Mouse (Mus musculus): ENCODE results near the gene Ubash3a.

DNA sequence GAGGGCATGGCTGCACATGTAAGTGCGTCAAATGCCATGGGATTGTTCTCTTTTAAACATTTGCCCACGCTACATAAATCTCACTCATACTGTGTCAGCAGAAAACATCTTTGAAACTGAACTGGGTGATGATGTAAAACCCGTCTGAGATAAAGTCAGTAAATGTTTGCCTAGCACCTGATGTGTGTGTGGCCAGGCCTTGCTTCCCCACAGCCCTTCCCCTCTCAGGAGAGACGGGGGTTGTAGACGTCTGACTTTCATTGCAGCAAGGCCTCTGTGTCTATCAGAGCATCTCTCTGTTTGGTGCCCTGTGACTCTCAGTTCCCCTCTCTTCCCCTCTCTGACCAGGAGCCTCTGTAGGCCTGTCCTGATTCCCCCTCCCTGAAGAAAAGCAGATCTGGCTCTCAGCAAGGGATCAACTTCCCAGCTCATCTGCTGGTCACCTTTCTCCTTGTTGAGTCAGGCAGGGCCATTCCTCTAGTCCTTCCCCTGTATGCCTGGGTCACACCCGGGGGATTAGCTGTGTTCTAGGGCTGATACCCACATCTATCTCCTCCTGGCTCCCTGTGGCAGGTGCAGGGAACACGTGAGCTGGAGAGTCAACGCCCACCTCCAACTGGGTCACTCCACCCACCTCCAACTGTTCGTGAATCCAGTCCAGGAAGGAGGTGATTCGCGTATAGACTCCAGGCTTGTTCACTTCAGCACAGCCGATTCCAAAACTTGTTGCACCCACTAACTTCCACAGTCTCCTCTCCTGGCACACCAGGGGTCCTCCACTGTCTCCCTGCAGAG is 24.3 kb upstream of the Ubash3a start:
- TF ChIP-seq CTCF (IDR thresholded peaks at IDR 0.05) = no peak
- TF ChIP-seq EP300 (IDR thresholded peaks at IDR 0.05) = no peak
